Mouse (Mus musculus) cortical plate, adult 2 months (tissue): ENCODE measurements around the gene Parp4.

Experiments
- CTCF ChIP-seq: fragments of 200-500 bp; IDR thresholded peaks from 2 replicates; pipeline ENCODE4 v1.5.1; 2011; ENCODE audit warnings: mild to moderate bottlenecking, control low read depth, low read length; ENCODE audit not compliant: insufficient read depth; ENCODE audit errors: extremely low read depth
- POLR2A ChIP-seq: fragments of 200-500 bp; IDR thresholded peaks from 2 replicates; pipeline ENCODE4 v1.6.1; 2011; ENCODE audit warnings: mild to moderate bottlenecking, low read length, control low read depth; ENCODE audit not compliant: insufficient read depth; ENCODE audit errors: extremely low read depth

DNA sequence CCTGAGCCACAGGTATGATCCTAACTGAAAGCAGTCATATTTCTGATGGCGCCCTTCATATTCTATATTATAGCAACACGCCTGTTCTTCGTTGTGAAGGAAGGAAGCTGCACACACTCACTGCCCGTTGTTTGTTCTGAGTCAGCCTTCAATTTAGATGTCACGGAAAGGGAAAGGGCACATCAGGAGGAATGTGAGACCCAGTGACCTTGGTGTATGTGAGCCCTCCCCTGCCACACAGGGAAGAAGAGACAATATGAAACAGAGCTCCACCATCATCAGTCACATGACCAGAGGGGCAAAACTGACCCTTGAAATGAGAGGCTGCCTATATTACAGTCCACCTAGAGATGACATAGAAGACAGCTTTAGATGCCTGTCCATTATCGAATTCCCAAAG is 6.9 kb downstream of the Parp4 start:
- no peak for TF ChIP-seq CTCF
- TF ChIP-seq POLR2A, result no peak
